Mouse (Mus musculus) thymus, postnatal 4 days (tissue): ENCODE data around the gene Laptm5.

Experiments used
- DNase-seq: peaks from one replicate; pipeline ENCODE4 v3.0.0; 2021

The Laptm5 gene

DNA sequence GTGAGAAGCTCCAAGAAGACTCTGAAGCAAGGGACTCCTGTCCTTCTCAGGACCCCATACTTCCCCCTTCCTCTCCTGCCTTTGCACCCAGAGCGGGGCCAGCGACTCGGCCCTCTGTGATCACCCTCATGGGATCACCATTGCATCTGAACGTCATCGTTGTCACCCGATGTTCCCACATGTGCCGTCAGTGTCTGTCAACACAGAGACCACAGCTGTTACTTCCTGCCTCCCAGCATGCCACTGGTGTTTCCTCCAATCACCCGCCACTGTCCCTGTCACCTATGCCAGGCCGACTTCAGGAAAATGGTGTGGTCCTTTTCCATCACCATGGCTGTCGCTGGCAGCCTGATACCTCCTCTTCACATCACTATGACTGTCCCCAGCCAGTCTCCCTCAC lies 9.1 kb downstream of the Laptm5 start:
- no peak for DNase-seq

DNA sequence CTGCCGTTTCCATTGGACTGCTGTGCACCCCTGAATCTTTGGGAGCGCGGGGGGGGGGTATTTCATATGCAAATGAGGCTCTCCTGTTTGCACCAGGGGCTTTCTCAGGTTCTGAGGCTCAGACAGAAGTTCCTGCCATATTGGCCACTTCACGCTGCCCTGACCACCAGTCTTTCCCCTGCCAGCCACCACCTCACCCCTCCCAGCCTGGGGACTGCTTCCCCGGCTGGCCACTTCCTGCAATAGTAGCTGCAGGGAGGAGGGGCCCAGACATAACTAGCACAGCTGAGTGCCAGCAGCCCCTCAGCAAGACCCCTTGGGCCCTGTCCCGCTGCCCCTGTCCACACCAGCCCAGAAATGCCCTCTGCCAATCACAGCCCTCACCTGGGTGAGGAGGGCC lies 13.3 kb downstream of the Laptm5 start:
- DNase-seq, result no peak

DNA sequence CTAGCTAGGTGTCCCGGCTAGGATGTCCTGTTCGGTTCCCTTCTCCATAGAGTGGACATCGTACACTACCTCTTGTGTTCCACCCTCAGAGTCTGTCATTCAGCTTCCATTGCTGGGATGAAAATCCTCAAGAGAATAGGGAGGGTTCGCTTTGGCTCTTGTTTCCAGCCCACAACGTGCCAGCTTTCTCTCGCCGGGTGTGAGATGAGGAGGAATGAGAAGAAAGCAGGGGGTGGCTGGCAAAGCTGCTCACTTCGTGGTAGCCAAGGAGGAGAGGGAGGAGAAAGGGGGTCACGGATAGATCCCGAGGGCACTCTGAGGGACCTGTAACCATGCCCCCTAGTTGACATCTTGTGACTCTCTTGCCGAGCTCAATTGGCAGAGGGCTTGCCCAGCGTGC lies 14.9 kb downstream of the Laptm5 start:
- no peak for DNase-seq

DNA sequence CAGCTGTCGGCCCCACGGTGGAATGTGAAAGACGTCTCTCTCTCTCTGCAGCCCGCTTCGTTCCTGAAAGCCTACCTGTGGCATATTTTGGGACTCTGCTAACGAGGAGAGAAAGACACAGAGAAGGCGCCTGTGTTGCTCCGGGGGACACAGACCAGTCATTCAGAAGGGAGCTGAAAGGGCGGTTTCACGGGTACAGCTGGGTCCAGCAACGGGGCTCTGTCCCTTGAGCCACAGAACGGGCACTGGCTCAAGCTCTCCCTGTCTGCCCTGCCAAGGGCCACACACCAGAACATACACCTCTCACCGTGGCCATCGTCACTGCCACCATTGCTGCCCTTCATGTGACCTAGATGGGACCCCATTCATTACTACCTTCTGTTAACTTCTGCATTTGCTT lies 29.7 kb downstream of the Laptm5 start:
- DNase-seq, result no peak

DNA sequence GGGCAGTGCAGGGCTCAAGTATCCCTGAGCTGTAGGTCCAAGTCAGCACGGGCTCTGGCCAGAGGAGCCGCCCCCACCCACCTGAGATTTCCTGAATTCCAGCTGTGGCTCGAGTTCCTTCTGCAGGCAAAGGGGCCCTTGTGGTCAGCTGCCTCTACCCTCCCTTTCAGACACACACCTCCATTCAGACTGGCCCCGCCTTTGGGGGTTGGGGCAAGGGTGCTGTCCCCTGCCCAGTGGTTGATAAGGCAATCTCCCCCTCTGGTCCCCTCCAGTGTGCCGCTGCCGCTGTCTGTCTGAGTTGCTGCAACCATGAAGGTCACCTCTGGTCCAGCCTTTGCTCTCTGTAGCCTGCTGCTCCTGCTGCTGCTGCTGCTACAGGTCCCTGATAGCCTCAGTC lies 31.2 kb downstream of the Laptm5 start, which contains the start of gene Matn1:
Gene Matn1, plus strand, starts transcription at position 274 of the 400 bp plus-strand sequence.
- no peak for DNase-seq

DNA sequence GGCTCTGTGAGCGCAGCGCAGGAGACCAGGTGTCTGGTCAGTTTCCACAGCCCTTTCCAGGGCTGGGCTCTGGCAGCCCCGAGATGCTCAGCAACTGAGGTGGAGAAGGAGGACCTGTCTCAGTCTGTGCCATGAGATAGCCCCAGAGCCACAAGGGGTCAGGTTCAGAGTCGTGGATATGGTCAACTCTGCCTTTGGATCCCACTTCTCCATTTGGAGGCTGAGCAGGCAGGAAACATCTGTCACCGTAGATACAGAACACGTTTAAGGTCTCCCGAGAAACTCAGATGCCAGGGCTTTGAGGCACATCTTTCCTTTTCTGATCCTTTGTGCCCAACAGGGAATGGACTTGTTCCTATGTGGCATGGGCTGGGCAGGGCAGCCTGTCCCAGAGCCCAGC lies 31.9 kb downstream of the Laptm5 start:
- no peak for DNase-seq

DNA sequence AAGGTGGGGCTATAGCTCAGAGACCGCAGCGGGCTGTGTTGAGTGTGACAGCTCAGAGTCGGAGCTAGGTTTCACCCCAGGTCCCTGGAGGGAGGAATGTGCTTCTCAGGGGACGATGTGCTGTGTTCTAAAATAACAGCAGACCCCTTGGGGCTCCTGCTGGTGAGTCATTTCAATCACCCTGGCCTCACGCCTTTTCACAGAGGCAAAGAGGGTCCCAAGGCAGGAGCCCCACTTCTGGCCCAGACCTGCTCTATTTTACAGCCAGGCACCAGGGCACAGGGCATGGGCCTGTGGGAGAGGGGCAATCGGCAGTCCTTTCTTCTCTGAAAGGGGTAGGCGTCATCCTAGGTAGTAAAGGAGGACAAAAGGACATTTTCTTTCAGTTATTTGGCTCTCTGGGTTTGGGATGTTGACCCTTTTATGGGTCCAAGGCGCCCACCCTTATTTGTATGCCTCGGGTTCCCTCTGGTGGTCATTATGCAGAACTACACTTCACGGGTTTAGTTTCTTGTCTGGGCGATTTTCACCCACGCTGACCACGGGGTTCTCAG lies 34.2 kb downstream of the Laptm5 start:
- peak; percentile 42 for DNase-seq

DNA sequence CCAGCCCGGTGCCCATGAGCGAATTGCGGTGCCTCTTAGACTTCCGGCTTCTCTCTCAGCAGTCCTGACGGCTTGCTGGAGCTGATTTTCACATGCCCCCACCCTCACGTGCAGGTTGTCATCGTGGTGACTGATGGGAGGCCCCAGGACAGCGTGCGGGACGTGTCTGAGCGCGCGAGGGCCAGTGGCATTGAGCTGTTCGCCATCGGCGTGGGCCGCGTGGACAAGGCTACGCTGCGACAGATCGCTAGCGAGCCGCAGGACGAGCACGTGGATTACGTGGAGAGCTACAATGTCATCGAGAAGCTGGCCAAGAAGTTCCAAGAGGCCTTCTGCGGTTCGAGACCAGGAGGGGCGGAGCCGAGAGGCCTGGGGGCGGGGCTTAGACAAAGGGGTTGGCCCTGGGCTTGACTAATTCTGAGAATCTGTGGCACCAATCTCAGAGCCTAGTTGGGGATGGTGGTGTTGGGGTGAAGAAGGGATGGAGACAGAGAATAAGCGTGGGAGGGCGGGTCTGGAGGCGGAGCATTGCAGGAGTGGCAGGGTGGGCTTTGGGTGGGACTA lies 37.0 kb downstream of the Laptm5 start:
- peak; percentile 39 for DNase-seq

DNA sequence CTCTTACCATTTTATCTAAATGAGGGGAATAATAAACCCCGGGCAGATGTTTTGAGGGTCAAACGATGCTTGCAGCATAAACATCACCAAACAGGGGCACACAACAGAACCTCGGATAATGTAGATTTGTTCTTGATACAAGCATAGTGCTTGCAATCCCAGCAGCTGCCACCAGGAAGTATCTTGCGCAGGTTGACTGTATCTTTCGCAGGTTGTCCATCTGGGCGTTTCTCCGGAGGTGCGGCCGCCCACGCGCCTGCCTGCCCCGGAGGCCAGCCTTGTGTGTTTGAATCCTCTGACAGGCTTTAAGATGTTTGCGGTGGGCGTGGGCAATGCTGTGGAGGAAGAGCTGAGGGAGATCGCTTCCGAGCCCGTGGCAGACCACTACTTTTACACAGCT lies 39.6 kb downstream of the Laptm5 start:
- peak; percentile 76 for DNase-seq

DNA sequence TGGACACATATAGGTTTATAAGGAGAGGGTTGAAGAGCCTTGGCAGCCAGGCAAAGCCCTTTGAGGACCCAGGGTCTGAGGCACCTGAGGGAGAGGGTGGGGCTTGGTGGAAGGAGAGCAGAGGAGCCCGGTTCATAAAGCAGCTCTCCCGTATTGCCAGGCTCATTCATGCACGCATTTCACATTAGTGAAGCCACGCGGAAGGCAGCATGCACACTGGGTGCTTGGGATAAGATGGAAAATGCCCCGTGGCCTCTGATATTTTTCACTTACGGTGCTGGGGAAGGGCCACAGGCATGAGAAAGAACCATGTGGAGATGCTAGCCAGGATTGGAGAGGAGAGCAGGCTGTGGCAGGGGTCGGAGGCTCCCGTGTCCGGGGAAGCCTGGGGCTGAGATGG lies 44.2 kb downstream of the Laptm5 start:
- no peak for DNase-seq

DNA sequence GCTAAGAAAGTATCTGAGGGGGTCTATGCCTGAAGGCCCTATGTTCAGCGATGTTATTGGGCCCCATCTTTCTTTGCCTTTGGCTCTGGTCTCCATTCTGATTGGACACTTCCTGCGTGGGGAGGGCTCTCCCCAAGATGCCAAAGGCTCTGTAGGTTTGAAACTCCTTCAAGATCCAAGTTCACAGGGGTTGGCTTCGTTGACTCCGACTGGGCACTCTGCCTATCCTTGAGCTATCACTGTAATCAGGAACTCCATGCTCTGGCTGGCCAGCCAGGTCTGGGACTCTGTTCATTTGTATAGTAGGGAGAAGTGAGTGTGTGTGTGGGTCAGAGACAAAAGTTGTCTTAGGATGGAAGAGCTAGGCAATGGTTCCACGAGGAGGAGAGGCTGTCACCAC lies 45.9 kb downstream of the Laptm5 start:
- DNase-seq, result no peak

DNA sequence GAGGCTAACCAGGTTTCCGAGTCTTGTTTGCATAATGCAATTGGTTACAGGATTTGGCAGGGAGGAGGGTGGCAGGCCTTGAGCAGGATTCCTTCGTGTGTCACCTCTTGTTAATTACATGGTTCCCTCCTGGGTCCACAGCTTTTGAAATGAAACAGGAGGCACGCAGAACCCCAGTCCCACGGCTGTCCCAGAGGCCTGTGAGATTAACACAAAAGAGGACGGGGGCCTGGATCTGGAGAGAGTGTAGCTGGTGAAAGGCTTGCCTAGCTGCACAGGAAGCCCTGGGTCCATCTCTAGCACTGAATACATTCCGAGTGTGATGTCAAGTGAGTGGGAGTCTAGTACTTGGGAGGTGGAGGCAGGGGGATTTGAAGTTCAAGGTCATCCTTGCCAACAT lies 46.8 kb downstream of the Laptm5 start:
- no peak for DNase-seq

DNA sequence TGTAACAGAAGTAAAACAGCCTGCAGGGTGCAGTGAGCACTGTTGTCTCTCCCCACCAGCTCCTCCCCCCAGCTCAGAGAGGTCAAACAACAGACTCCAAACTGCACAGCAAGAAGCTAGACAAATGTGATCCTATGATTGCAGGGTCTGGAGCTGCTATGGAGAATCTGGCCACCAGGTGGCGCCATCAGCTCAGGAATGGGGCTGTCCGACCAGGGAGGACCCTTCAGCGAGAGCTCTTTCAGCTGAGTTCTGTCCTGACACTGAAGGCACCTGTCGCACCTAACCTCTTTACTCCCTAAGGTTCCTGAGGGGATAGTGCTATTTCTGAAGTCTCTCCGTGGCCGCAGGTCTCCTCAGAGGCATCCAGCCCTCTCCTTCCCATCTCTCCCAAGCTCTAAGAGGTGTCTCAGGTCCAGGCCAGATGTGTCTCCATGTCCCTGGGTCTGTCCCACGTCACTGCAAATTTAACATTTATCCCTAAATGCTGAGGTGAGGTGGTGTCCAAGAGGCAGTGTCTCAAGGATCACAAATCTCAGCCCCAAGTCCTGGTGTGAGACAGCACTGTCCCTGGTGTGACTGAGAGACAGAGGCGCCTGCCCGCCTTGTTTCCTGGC lies 47.3 kb downstream of the Laptm5 start:
- peak; percentile 93 for DNase-seq

DNA sequence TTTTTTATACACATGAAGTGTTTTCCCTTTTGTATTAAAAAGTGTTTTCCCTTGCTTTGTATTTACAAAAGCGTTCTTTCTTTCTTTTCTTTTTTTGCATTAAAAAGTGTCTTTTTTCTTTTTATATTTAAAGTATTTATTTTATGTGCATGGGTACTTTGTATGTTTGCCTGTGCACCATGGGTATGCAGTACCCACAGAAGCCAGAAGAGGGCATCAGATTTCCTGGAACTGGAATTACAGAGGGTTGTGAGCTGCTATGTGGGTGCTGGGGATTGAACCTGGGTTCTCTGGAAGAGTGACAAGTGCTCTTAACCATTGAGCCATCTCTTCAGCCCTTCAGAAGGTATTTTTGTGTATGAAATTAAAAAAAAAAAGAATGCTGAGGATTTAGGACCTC lies 58.4 kb downstream of the Laptm5 start:
- no peak for DNase-seq

DNA sequence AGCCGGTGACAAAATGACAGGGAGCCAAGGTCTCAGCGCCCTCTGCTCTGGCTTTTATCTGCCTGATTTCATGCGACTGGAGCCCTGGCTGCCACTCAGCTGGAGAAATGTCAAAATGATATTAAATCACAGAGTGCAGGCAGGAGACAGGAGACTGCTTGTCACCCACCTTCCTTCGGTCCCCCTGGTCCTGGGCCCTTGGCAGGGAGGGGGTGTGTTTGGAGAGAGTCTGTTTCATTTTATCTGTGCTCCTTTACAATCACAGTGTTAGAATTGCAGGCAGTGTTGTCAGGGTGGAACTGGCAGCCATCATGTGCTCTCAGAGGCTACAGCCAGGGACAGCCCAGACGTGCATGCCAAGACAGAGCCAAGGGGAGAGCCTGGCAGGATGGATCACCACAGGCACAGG lies 59.5 kb downstream of the Laptm5 start:
- no peak for DNase-seq

DNA sequence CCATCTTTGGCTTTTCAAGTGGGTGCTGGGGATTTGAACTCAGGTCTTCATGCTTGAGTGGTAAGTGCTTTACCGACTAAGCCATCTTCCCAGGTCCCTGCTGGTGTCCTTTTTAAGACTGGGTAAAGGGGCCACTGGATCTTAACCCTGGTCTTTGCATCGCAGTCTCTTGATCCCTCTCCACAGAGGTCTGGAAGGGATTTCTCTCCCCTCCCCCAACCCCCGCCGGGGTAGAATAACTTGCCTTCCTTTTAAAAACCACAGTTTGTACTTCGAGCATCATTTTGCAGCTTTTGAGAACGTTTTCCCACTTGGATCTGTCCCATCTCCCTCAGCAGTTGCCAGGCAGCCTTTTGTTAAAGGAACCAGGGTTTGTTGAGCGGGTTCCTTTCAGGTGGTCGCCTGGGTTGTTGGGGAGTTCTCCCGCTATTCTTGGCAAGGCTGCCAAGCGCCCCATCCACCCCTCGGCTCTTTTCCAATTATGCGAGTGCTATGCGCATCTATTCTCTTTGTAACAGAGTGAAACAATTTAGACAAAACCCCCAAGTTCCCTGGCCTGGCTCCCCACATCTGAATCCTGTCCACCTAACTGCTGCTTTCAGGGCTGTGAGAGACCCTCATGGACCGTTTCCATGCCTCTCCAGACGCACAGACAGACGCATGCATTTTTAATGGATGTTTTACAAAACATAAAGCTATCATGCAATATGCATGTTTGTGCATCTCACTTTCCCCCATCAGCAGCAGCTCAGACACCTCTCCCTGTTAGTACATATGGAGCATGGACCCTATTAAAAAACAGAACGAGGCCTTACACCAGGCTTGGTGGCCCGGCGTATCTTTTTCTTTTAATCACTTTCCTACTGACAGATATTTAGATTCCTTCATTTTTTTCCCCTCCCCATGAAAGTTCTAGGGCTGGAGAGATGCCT lies 60.7 kb downstream of the Laptm5 start:
- no peak for DNase-seq

DNA sequence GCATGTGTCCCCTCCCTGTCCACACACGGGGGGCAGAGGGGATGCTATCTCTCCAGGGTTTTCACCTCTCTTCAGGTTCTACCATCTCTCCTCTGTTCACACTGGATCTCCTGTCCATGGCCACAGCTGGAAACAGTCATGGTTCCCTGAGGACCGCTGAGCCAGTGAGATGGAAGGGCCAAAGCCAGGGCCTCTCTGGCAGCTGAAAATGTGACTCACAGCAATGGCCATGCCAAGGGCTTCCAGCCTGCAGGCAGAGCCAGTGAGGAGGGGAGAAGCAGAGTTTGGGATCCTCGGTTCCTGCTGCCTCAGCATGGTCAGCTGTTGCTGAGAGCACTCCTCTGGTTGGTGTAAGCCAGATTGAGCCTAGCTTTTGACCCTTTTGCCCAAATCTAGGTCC lies 66.1 kb downstream of the Laptm5 start:
- no peak for DNase-seq

DNA sequence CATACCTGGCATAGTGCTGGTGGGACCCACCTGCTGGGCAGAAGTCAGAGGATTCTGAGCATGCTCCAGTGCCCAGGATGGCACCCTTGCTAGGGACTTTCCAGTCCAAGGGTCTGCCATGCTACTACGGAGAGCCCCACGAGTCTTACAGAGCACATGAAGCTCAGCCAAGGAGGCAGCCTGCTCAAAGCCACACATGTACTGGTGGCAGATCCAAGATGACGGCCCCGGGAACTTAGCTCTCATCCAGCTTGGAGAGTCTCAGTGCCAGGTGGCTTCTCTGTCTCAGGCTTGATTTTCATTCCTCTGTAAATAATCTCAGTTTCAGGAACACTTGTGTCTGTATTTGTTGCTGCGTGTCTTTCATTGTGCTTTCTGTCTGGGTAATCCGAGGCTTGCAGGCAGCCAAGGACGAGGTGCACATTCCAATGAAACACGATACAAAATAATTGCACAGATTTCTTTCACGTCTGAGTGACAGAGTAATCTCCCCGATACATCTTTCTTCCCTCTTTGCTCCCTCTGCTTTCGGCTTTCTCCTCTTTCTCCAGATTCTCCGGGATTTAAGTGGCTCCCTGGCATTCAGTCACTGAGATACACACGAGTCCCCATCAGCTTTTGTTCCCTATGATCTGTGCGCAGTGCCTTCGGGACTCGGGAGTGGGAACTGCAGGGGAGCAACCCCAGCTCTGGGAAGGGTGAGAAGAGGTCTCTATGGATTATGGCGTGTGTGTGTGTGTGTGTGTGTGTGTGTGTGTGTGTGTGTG lies 71.7 kb downstream of the Laptm5 start:
- DNase-seq, result no peak
